Comparison of ENCODE assay signal across 15 mouse cellular contexts in genomic region chr12:85621027-85621426, GRCm38 (mm10). TPM values are rescaled to one million over a fixed set of nuclear protein-coding genes. Genes with fewer than 3 reads are reported as not detected.
DNase-seq lines count a peak whose midpoint lies in the region; ATAC-seq and TF ChIP-seq lines count a peak whose summit lies in the region.
"Had no signal": no experiment of that assay in that cellular context is flagged by ENCODE, and none has a peak within 500 bp of the region (broad histone marks: within the 10 kb centered on the region; RNA-seq: fewer than 3 reads in every experiment).

No protein-coding gene starts in this region.

- H3K36me3 ChIP-seq in ES-Bruce4 (ENCODE audit: control insufficient read depth, insufficient read depth, low read length, poor library complexity, severe bottlenecking), result no peaks in the 10 kb centered on the region
- peaks cover 5% of the 10 kb centered on the region; the same call in 1 of the 2 replicates for H3K36me3 ChIP-seq in hindbrain, embryonic 13.5 days
- H3K36me3 ChIP-seq in midbrain, embryonic 16.5 days (ENCODE audit: control insufficient read depth, insufficient read depth, low read length), result no peaks in the 10 kb centered on the region
- H3K36me3 ChIP-seq in forebrain, postnatal 0 days (ENCODE audit: insufficient read depth), result peaks cover 7% of the 10 kb centered on the region
- H3K36me3 ChIP-seq: liver, embryonic 12.5 days had no signal

- no peaks in the 10 kb centered on the region for H3K9me3 ChIP-seq in ES-Bruce4 (replicated peaks; ENCODE audit: control insufficient read depth, insufficient read depth, low read length, poor library complexity, severe bottlenecking)
- H3K9me3 ChIP-seq in hindbrain, embryonic 13.5 days, result no peaks in the 10 kb centered on the region
- H3K9me3 ChIP-seq in midbrain, embryonic 16.5 days (replicated peaks; ENCODE audit: control insufficient read depth, low read length, poor library complexity, severe bottlenecking), result no peaks in the 10 kb centered on the region
- no peaks in the 10 kb centered on the region for H3K9me3 ChIP-seq in forebrain, postnatal 0 days (ENCODE audit: low read length)
- H3K9me3 ChIP-seq: heart, embryonic 13.5 days; liver, embryonic 12.5 days had no signal

- TF ChIP-seq CTCF in ES-Bruce4 (IDR thresholded peaks at IDR 0.05; ENCODE audit: low read depth, low read length), result no peak
- no peak for TF ChIP-seq CTCF in forebrain, postnatal 0 days (IDR thresholded peaks at IDR 0.05; ENCODE audit: low read depth)

- peak; percentile 78 for TF ChIP-seq EP300 in ES-Bruce4 (IDR thresholded peaks at IDR 0.05; ENCODE audit: insufficient read depth, low read depth, low read length)

- WGBS in hindbrain, embryonic 13.5 days, result 41% methylated on average over 6 of the region's 6 CpGs
- 54% methylated on average over 6 of the region's 6 CpGs for WGBS in midbrain, embryonic 16.5 days
- 44% methylated on average over 6 of the region's 6 CpGs for WGBS in forebrain, postnatal 0 days

- no peak overlapping the region for H3K9ac ChIP-seq in ES-Bruce4 (ENCODE audit: low read depth, poor library complexity, severe bottlenecking)
- H3K9ac ChIP-seq in hindbrain, embryonic 13.5 days, result no peak overlapping the region
- H3K9ac ChIP-seq in midbrain, embryonic 16.5 days (ENCODE audit: low read depth, low read length), result no peak overlapping the region
- no peak overlapping the region for H3K9ac ChIP-seq in forebrain, postnatal 0 days
- H3K9ac ChIP-seq: heart, embryonic 13.5 days; liver, embryonic 12.5 days had no signal

- H3K4me3 ChIP-seq in ES-Bruce4 (ENCODE audit: low read depth, low read length), result no peak overlapping the region
- no peak overlapping the region for H3K4me3 ChIP-seq in hindbrain, embryonic 13.5 days
- no peak overlapping the region for H3K4me3 ChIP-seq in midbrain, embryonic 16.5 days (ENCODE audit: low read depth, low read length)
- no peak overlapping the region for H3K4me3 ChIP-seq in forebrain, postnatal 0 days (ENCODE audit: low read depth, low read length)
- H3K4me3 ChIP-seq: erythroblast, embryonic 14.5 days; heart, embryonic 13.5 days; liver, embryonic 12.5 days had no signal

- H3K27ac ChIP-seq in ES-Bruce4 (ENCODE audit: insufficient read depth, low read length), result peak overlapping the region; percentile 44
- peak overlapping the region; percentile 85 for H3K27ac ChIP-seq in hindbrain, embryonic 13.5 days
- peak overlapping the region; percentile 69; the same call in 1 of the 2 replicates for H3K27ac ChIP-seq in midbrain, embryonic 16.5 days (ENCODE audit: low read length)
- no peak overlapping the region for H3K27ac ChIP-seq in forebrain, postnatal 0 days (ENCODE audit: low read depth, low read length)
- H3K27ac ChIP-seq: heart, embryonic 13.5 days; liver, embryonic 12.5 days had no signal

- no peak for ATAC-seq in hindbrain, embryonic 13.5 days (ENCODE audit: low FRiP score)
- ATAC-seq in midbrain, embryonic 16.5 days, result no peak
- no peak for ATAC-seq in forebrain, postnatal 0 days
- ATAC-seq: liver, embryonic 12.5 days had no signal

- peaks cover 12% of the 10 kb centered on the region for H3K4me1 ChIP-seq in ES-Bruce4 (ENCODE audit: control insufficient read depth, insufficient read depth, low read length)
- H3K4me1 ChIP-seq in hindbrain, embryonic 13.5 days (replicated peaks), result peaks cover 55% of the 10 kb centered on the region
- peaks cover 6% of the 10 kb centered on the region for H3K4me1 ChIP-seq in midbrain, embryonic 16.5 days (ENCODE audit: control insufficient read depth, insufficient read depth, low read length)
- peaks cover 17% of the 10 kb centered on the region; the same call in 1 of the 2 replicates for H3K4me1 ChIP-seq in forebrain, postnatal 0 days (ENCODE audit: insufficient read depth)

- no peak overlapping the region for H3K4me2 ChIP-seq in hindbrain, embryonic 13.5 days
- no peak overlapping the region for H3K4me2 ChIP-seq in midbrain, embryonic 16.5 days (ENCODE audit: low read length)
- no peak overlapping the region for H3K4me2 ChIP-seq in forebrain, postnatal 0 days (ENCODE audit: low read depth)
- H3K4me2 ChIP-seq: heart, embryonic 13.5 days; liver, embryonic 12.5 days had no signal

- DNase-seq in ES-CJ7 (ENCODE audit: low read depth, low spot score), result peak; percentile 94
- DNase-seq in ovary, postnatal 10 days (ENCODE audit: low spot score), result no peak
- DNase-seq in heart, adult 11 months, result no peak
- no peak for DNase-seq in forebrain, postnatal 0 days
- DNase-seq: cerebellum, postnatal 25 days; kidney, postnatal 10 days; lung, postnatal 4 days; right cerebral cortex, postnatal 25 days; thymus, postnatal 4 days had no signal

- H3K27me3 ChIP-seq in ES-Bruce4 (ENCODE audit: control insufficient read depth, insufficient read depth, low read length, poor library complexity, severe bottlenecking), result no peaks in the 10 kb centered on the region
- no peaks in the 10 kb centered on the region for H3K27me3 ChIP-seq in hindbrain, embryonic 13.5 days
- H3K27me3 ChIP-seq in midbrain, embryonic 16.5 days (ENCODE audit: control insufficient read depth, insufficient read depth, low read depth, low read length), result no peaks in the 10 kb centered on the region
- no peaks in the 10 kb centered on the region for H3K27me3 ChIP-seq in forebrain, postnatal 0 days (ENCODE audit: insufficient read depth, low read length)
- H3K27me3 ChIP-seq: heart, embryonic 13.5 days; liver, embryonic 12.5 days had no signal

- no peak for TF ChIP-seq POLR2A in ES-Bruce4 (IDR thresholded peaks at IDR 0.05; ENCODE audit: insufficient read depth, low read length)

RNA-seq across cellular contexts. Expression of gene Jdp2, which starts 22.2 kb away (rescaled TPM):
- 14.0 and 14.4 TPM in 2 replicates for polyA plus RNA-seq in ES-Bruce4 (2011; ENCODE audit: insufficient read depth, insufficient read length, low read depth, missing spikeins)
- 0.32 and 0.42 TPM in 2 replicates for polyA plus RNA-seq in hindbrain, embryonic 13.5 days (2015; fragmentation: Nextera tagmentation; extraction: Ambion mirVana)
- polyA plus RNA-seq in midbrain, embryonic 16.5 days (2015; fragmentation: Nextera tagmentation; extraction: Ambion mirVana), result 0.36 and 0.57 TPM in 2 replicates
- total RNA-seq in forebrain, postnatal 0 days (2014; rRNA removed), result 10.4 and 17.2 TPM in 2 replicates
- polyA plus RNA-seq in forebrain, postnatal 0 days (2015; fragmentation: Nextera tagmentation; extraction: Ambion mirVana), result 0.24 and 0.60 TPM in 2 replicates
